Mouse (Mus musculus) kidney, postnatal 0 days (tissue): ENCODE measurements around the gene Dcun1d1. TPM values are rescaled to one million over a fixed set of nuclear protein-coding genes. Genes with fewer than 3 reads are reported as not detected.

Experiments
- ATAC-seq: fragments of 200-750 bp; cut with Nextera tagmentation; replicated peaks from 2 replicates; pipeline ENCODE4 v1.8.0; 2017; ENCODE audit warnings: low read depth, moderate number of reproducible peaks, moderate TSS enrichment, moderate library complexity; ENCODE audit not compliant: low FRiP score
- DNase-seq: peaks from one replicate; pipeline ENCODE4 v3.0.0-alpha.2; 2016; ENCODE audit warnings: low spot score
- H3K27ac ChIP-seq: fragments of 300-500 bp; sonication (generic); 2 replicates; pipeline ENCODE4 v1.5.1; 2014; ENCODE audit warnings: mild to moderate bottlenecking
- H3K27me3 ChIP-seq: fragments of 300-500 bp; sonication (generic); 2 replicates; pipeline ENCODE4 v1.6.1; 2014; ENCODE audit warnings: low read length, mixed read lengths; ENCODE audit not compliant: insufficient read depth
- H3K36me3 ChIP-seq: fragments of 300-500 bp; sonication (generic); 2 replicates; pipeline ENCODE4 v1.6.1; 2014; ENCODE audit warnings: low read length, mixed read lengths; ENCODE audit not compliant: insufficient read depth
- H3K4me1 ChIP-seq: fragments of 300-500 bp; sonication (generic); replicated peaks from 2 replicates; pipeline ENCODE4 v1.6.1; 2014; ENCODE audit warnings: antibody characterized with exemption, low read length, mixed read lengths; ENCODE audit not compliant: insufficient read depth
- H3K4me2 ChIP-seq: fragments of 300-500 bp; sonication (generic); 2 replicates; pipeline ENCODE4 v1.6.1; 2014; ENCODE audit warnings: mild to moderate bottlenecking, low read length, moderate library complexity, mixed read lengths
- H3K4me3 ChIP-seq: fragments of 300-500 bp; sonication (generic); replicated peaks from 2 replicates; pipeline ENCODE4 v1.5.1; 2014; ENCODE audit warnings: low read depth, low read length
- H3K9ac ChIP-seq: fragments of 300-500 bp; sonication (generic); 2 replicates; pipeline ENCODE4 v1.6.1; 2014; ENCODE audit warnings: low read depth, low read length
- H3K9me3 ChIP-seq: fragments of 300-500 bp; sonication (generic); replicated peaks from 2 replicates; pipeline ENCODE4 v1.6.1; 2016; ENCODE audit warnings: low read length, inconsistent platforms, mixed read lengths
- CTCF ChIP-seq: IDR thresholded peaks from 2 replicates; pipeline ENCODE4 v1.5.1; 2016; ENCODE audit warnings: antibody characterized with exemption, low read depth, mild to moderate bottlenecking, moderate library complexity
- WGBS: fragments of 180-500 bp; shearing (Covaris S2); extraction: QIAGEN DNeasy Blood & Tissue Kit; methylation state at CpG from one replicate; pipeline ENCODE4 v1.1.7; 2014; 5-methylcytosine and 5-hydroxymethylcytosine counted together
- polyA plus RNA-seq: library from polyadenylated mRNA; unstranded; fragments of >200 nt; fragmentation: Nextera tagmentation; extraction: Ambion mirVana; gene quantifications from 2 replicates; pipeline ENCODE4 v1.2.1, GENCODE M21; 2015

The Dcun1d1 gene
- polyA plus RNA-seq = 94.9 and 102 TPM in 2 replicates

- H3K4me3 ChIP-seq = no peak within 1 kb of the TSS
- no peaks in the 10 kb centered on the region for H3K9me3 ChIP-seq
- no peaks in the 10 kb centered on the region for H3K36me3 ChIP-seq
- no peak for DNase-seq
- H3K4me2 ChIP-seq = no peak within 1 kb of the TSS
- no peak for TF ChIP-seq CTCF
- no peak within 1 kb of the TSS for H3K9ac ChIP-seq
- no peaks in the 10 kb centered on the region for H3K27me3 ChIP-seq
- WGBS = 94% methylated on average over 6 of the region's 6 CpGs
- H3K4me1 ChIP-seq = no peaks in the 10 kb centered on the region
- ATAC-seq = no peak
- H3K27ac ChIP-seq = no peak within 1 kb of the TSS
Observed at GRCm38 (mm10) chr3:35937345-35937744, at the start of gene Dcun1d1. Gene Dcun1d1 (minus strand): TSS chr3:35937445.

- 90% methylated on average over 6 of the region's 6 CpGs for WGBS
- H3K4me3 ChIP-seq = no peak overlapping the region
- H3K36me3 ChIP-seq = peaks cover 27% of the 10 kb centered on the region
Observed at GRCm38 (mm10) chr3:35986266-35986665, 49.0 kb upstream of the Dcun1d1 start.

GRCm38 (mm10) chr3:35973551-35973950 is 36.3 kb upstream of the Dcun1d1 start:
- peaks cover 11% of the 10 kb centered on the region for H3K36me3 ChIP-seq
- DNase-seq = peak; percentile 61

More at GRCm38 (mm10) chr3:35986266-35986665, 49.0 kb upstream of the Dcun1d1 start:
- Histone ChIP-seq H3K4me2 (no peak overlapping the region), H3K27ac (no peak overlapping the region), H3K4me1 (no peaks in the 10 kb centered on the region), H3K9ac (no peak overlapping the region), H3K27me3 (no peaks in the 10 kb centered on the region), H3K9me3 (no peaks in the 10 kb centered on the region)
- DNase-seq (no peak), ATAC-seq (no peak)
- no peak for TF ChIP-seq CTCF

GRCm38 (mm10) chr3:35972985-35973384 is 35.7 kb upstream of the Dcun1d1 start:
- peak; percentile 55 for DNase-seq
- Histone ChIP-seq H3K27me3 (no peaks in the 10 kb centered on the region), H3K27ac (no peak overlapping the region), H3K36me3 (peaks cover 11% of the 10 kb centered on the region), H3K4me2 (no peak overlapping the region), H3K4me1 (no peaks in the 10 kb centered on the region), H3K9ac (no peak overlapping the region), H3K4me3 (no peak overlapping the region), H3K9me3 (no peaks in the 10 kb centered on the region)
- 0 out of 2 replicates have a peak, but pooled peaks have one; percentile 46 for ATAC-seq
- 77% methylated on average over 4 of the region's 4 CpGs for WGBS
- peak; percentile 75 for TF ChIP-seq CTCF

More at GRCm38 (mm10) chr3:35973551-35973950, 36.3 kb upstream of the Dcun1d1 start:
- no peak for ATAC-seq
- TF ChIP-seq CTCF = peak; percentile 77
- H3K4me1 ChIP-seq = no peaks in the 10 kb centered on the region
- WGBS = 75% methylated on average over 7 of the region's 7 CpGs
- H3K9ac ChIP-seq = no peak overlapping the region
- H3K27me3 ChIP-seq = no peaks in the 10 kb centered on the region
- no peak overlapping the region for H3K4me3 ChIP-seq
- no peak overlapping the region for H3K27ac ChIP-seq
- H3K9me3 ChIP-seq = no peaks in the 10 kb centered on the region
- no peak overlapping the region for H3K4me2 ChIP-seq

GRCm38 (mm10) chr3:35971149-35971548 is 33.9 kb upstream of the Dcun1d1 start:
- Histone ChIP-seq H3K4me1 (no peaks in the 10 kb centered on the region), H3K36me3 (peaks cover 19% of the 10 kb centered on the region), H3K9me3 (no peaks in the 10 kb centered on the region), H3K9ac (no peak overlapping the region), H3K27me3 (no peaks in the 10 kb centered on the region), H3K27ac (no peak overlapping the region), H3K4me2 (no peak overlapping the region), H3K4me3 (no peak overlapping the region)
- TF ChIP-seq CTCF = no peak
- 95% methylated on average over 12 of the region's 12 CpGs for WGBS
- DNase-seq (no peak), ATAC-seq (no peak)

GRCm38 (mm10) chr3:35970441-35970840 is 33.2 kb upstream of the Dcun1d1 start:
- H3K36me3 ChIP-seq = peaks cover 18% of the 10 kb centered on the region; the same call in 1 of the 2 replicates
- no peak overlapping the region for H3K4me3 ChIP-seq
- DNase-seq (no peak), ATAC-seq (no peak)
- no peak for TF ChIP-seq CTCF
- H3K27ac ChIP-seq = no peak overlapping the region
- H3K9ac ChIP-seq = no peak overlapping the region
- H3K4me2 ChIP-seq = no peak overlapping the region
- no peaks in the 10 kb centered on the region for H3K4me1 ChIP-seq
- 84% methylated on average over 4 of the region's 4 CpGs for WGBS
- H3K9me3 ChIP-seq = no peaks in the 10 kb centered on the region
- H3K27me3 ChIP-seq = no peaks in the 10 kb centered on the region
